8 mouse cellular contexts compared by ENCODE assay signal in genomic region chr4:133117556-133118411, GRCm38 (mm10). TPM values are rescaled to one million over a fixed set of nuclear protein-coding genes. Genes with fewer than 3 reads are reported as not detected.
A peak's percentile ranks its signal among the peaks of the same experiment; 100 is the strongest.
DNase-seq lines count a peak whose midpoint lies in the region; ATAC-seq and TF ChIP-seq lines count a peak whose summit lies in the region.

No protein-coding gene starts in this region.

- TF ChIP-seq CTCF in spleen, adult 2 months (IDR thresholded peaks at IDR 0.05; ENCODE audit: extremely low read depth, insufficient read depth, insufficient read length, insufficient replicate concordance) = no peak

- no peak overlapping the region for H3K4me3 ChIP-seq in spleen, adult 2 months (ENCODE audit: extremely low read depth, insufficient read depth, insufficient read length)
- peak overlapping the region; percentile 6; the same call in 1 of the 2 replicates for H3K4me3 ChIP-seq in embryonic facial prominence, embryonic 14.5 days (ENCODE audit: low read depth, low read length)
- H3K4me3 ChIP-seq in heart, embryonic 13.5 days = 0 out of 2 replicates have a peak overlapping the region, but pooled peaks have one; percentile 21
- no peak overlapping the region; the same call in 1 of the 2 replicates for H3K4me3 ChIP-seq in kidney, embryonic 16.5 days (ENCODE audit: low read length)

- H3K27me3 ChIP-seq in spleen, adult 2 months (ENCODE audit: control insufficient read depth, insufficient read depth, low read length) = no peaks in the 10 kb centered on the region
- no peaks in the 10 kb centered on the region for H3K27me3 ChIP-seq in embryonic facial prominence, embryonic 14.5 days (replicated peaks; ENCODE audit: control insufficient read depth, insufficient read depth, low read length)
- H3K27me3 ChIP-seq in heart, embryonic 13.5 days (replicated peaks) = no peaks in the 10 kb centered on the region
- H3K27me3 ChIP-seq in kidney, embryonic 16.5 days (ENCODE audit: insufficient read depth, low read length) = no peaks in the 10 kb centered on the region

- no peaks in the 10 kb centered on the region for H3K36me3 ChIP-seq in spleen, adult 2 months (ENCODE audit: control insufficient read depth, insufficient read depth, low read length)
- no peaks in the 10 kb centered on the region for H3K36me3 ChIP-seq in embryonic facial prominence, embryonic 14.5 days (ENCODE audit: control insufficient read depth, insufficient read depth, low read length)
- no peaks in the 10 kb centered on the region for H3K36me3 ChIP-seq in heart, embryonic 13.5 days
- no peaks in the 10 kb centered on the region for H3K36me3 ChIP-seq in kidney, embryonic 16.5 days (ENCODE audit: insufficient read depth, low read length)

- H3K4me2 ChIP-seq in embryonic facial prominence, embryonic 14.5 days (ENCODE audit: low read depth, low read length) = peak overlapping the region; percentile 40
- peak overlapping the region; percentile 53 for H3K4me2 ChIP-seq in heart, embryonic 13.5 days
- H3K4me2 ChIP-seq in kidney, embryonic 16.5 days (replicated peaks; ENCODE audit: low read depth, low read length) = peak overlapping the region; percentile 39

- peak overlapping the region; percentile 72 for H3K27ac ChIP-seq in spleen, adult 2 months (ENCODE audit: insufficient read depth, low read length)
- peak overlapping the region; percentile 95 for H3K27ac ChIP-seq in embryonic facial prominence, embryonic 14.5 days (replicated peaks; ENCODE audit: low read depth, low read length)
- peak overlapping the region; percentile 97 for H3K27ac ChIP-seq in heart, embryonic 13.5 days (replicated peaks)
- peak overlapping the region; percentile 99 for H3K27ac ChIP-seq in kidney, embryonic 16.5 days (ENCODE audit: low read length)

- no peaks in the 10 kb centered on the region for H3K9me3 ChIP-seq in embryonic facial prominence, embryonic 14.5 days (ENCODE audit: control insufficient read depth, low read length)
- H3K9me3 ChIP-seq in heart, embryonic 13.5 days = no peaks in the 10 kb centered on the region
- H3K9me3 ChIP-seq in kidney, embryonic 16.5 days (ENCODE audit: low read length) = no peaks in the 10 kb centered on the region

- peak overlapping the region; percentile 37 for H3K9ac ChIP-seq in embryonic facial prominence, embryonic 14.5 days (ENCODE audit: low read depth, low read length)
- peak overlapping the region; percentile 71 for H3K9ac ChIP-seq in heart, embryonic 13.5 days
- peak overlapping the region; percentile 63 for H3K9ac ChIP-seq in kidney, embryonic 16.5 days (replicated peaks; ENCODE audit: low read length)

- H3K4me1 ChIP-seq in spleen, adult 2 months (ENCODE audit: control insufficient read depth, insufficient read depth, insufficient read length) = peaks cover 3% of the 10 kb centered on the region; the same call in 1 of the 2 replicates
- peaks cover 34% of the 10 kb centered on the region for H3K4me1 ChIP-seq in embryonic facial prominence, embryonic 14.5 days (ENCODE audit: control insufficient read depth, insufficient read depth, low read length)
- H3K4me1 ChIP-seq in heart, embryonic 13.5 days = peaks cover 55% of the 10 kb centered on the region
- H3K4me1 ChIP-seq in kidney, embryonic 16.5 days (ENCODE audit: insufficient read depth, low read length) = peaks cover 54% of the 10 kb centered on the region

- ATAC-seq in embryonic facial prominence, embryonic 14.5 days (ENCODE audit: low read depth) = peak; percentile 70
- peak; percentile 44; the same call in 1 of the 2 replicates for ATAC-seq in heart, embryonic 13.5 days (ENCODE audit: extremely low read depth, insufficient number of reproducible peaks, low FRiP score, low TSS enrichment)
- peak; percentile 82 for ATAC-seq in kidney, embryonic 16.5 days (ENCODE audit: low FRiP score, low TSS enrichment)

- 65% methylated on average over 18 of the region's 18 CpGs for WGBS in spleen, adult 2 months
- 4% methylated on average over 15 of the region's 18 CpGs for WGBS in embryonic facial prominence, embryonic 14.5 days
- 17% methylated on average over 18 of the region's 18 CpGs for WGBS in heart, embryonic 13.5 days
- 6% methylated on average over 14 of the region's 18 CpGs for WGBS in kidney, embryonic 16.5 days

- no peak for DNase-seq in spleen, adult 2 months (ENCODE audit: low read depth in 1 of 2, low spot score in 2 of 2)
- DNase-seq in spleen, adult 18-20 months = no peak
- DNase-seq in embryonic facial prominence, embryonic 14.5 days (ENCODE audit: low spot score) = peak; percentile 96
- peak; percentile 80 for DNase-seq in lung, postnatal 14 days
- peak; percentile 15 for DNase-seq in retina, embryonic 14.5 days (ENCODE audit: low spot score)
- DNase-seq in B cell, adult 2 months = no peak

- no peak for TF ChIP-seq POLR2A in spleen, adult 2 months (IDR thresholded peaks at IDR 0.05; ENCODE audit: low read depth, low read length)

RNA-seq across cellular contexts. Expression of gene Wasf2, which starts 12.5 kb away (rescaled TPM):
- 76.2 and 87.6 TPM in 2 replicates for polyA plus RNA-seq in spleen, adult 2 months (2012; rRNA removed)
- 83.4 and 92.4 TPM in 2 replicates for polyA plus RNA-seq in embryonic facial prominence, embryonic 14.5 days (2014; fragmentation: Nextera tagmentation; extraction: Ambion mirVana)
- 64.6 and 72.7 TPM in 2 replicates for polyA plus RNA-seq in heart, embryonic 13.5 days (2015; fragmentation: Nextera tagmentation; extraction: Ambion mirVana)
- 77.4 and 102 TPM in 2 replicates for polyA plus RNA-seq in kidney, embryonic 16.5 days (2015; fragmentation: Nextera tagmentation; extraction: Ambion mirVana)

Comparison
In these comparisons a context has a peak if more than half of its experiments do, and no peak if none do; other contexts are left out.
1. DNase-seq: peak in embryonic facial prominence, embryonic 14.5 days (single experiment), lung, postnatal 14 days (single experiment) and retina, embryonic 14.5 days (single experiment); none in spleen, adult 2 months (0 of 2), spleen, adult 18-20 months (0 of 2) and B cell, adult 2 months (0 of 2).
2. H3K4me3 ChIP-seq: peak in embryonic facial prominence, embryonic 14.5 days (single experiment) and heart, embryonic 13.5 days (single experiment); none in spleen, adult 2 months (single experiment) and kidney, embryonic 16.5 days (single experiment).
3. Peak in every context shown above with its lines, with median percentiles within 50 percentile points of each other: H3K27ac ChIP-seq, ATAC-seq, H3K4me2 ChIP-seq and H3K9ac ChIP-seq.